Mouse (Mus musculus) forebrain, embryonic 16.5 days (tissue): Measurements from ENCODE around the gene Rab11fip4. TPM values are rescaled to one million over a fixed set of nuclear protein-coding genes. Genes with fewer than 3 reads are reported as not detected.

Experiments
- ATAC-seq: fragments of 200-750 bp; cut with Nextera tagmentation; 2 replicates; pipeline ENCODE4 v1.8.0; 2017; ENCODE audit warnings: mild to moderate bottlenecking, moderate library complexity
- H3K27ac ChIP-seq: fragments of 300-500 bp; sonication (generic); 2 replicates; pipeline ENCODE4 v1.5.1; 2014; ENCODE audit warnings: low read length, control low read depth
- H3K27me3 ChIP-seq: fragments of 300-500 bp; sonication (generic); replicated peaks from 2 replicates; pipeline ENCODE4 v1.6.1; 2014; ENCODE audit warnings: low read length; ENCODE audit not compliant: control insufficient read depth, insufficient read depth
- H3K36me3 ChIP-seq: fragments of 300-500 bp; sonication (generic); 2 replicates; pipeline ENCODE4 v1.6.1; 2014; ENCODE audit not compliant: control insufficient read depth, insufficient read depth
- H3K4me1 ChIP-seq: fragments of 300-500 bp; sonication (generic); replicated peaks from 2 replicates; pipeline ENCODE4 v1.6.1; 2014; ENCODE audit warnings: low read length; ENCODE audit not compliant: control insufficient read depth, insufficient read depth
- H3K4me2 ChIP-seq: fragments of 300-500 bp; sonication (generic); 2 replicates; pipeline ENCODE4 v1.6.1; 2014; ENCODE audit warnings: mild to moderate bottlenecking, low read length, control low read depth
- H3K4me3 ChIP-seq: fragments of 300-500 bp; sonication (generic); replicated peaks from 2 replicates; pipeline ENCODE4 v1.5.1; 2014; ENCODE audit warnings: mild to moderate bottlenecking, low read length, control low read depth
- H3K9ac ChIP-seq: fragments of 300-500 bp; sonication (generic); replicated peaks from 2 replicates; pipeline ENCODE4 v1.6.1; 2014; ENCODE audit warnings: low read depth, low read length, control low read depth
- H3K9me3 ChIP-seq: fragments of 300-500 bp; sonication (generic); 2 replicates; pipeline ENCODE4 v1.6.1; 2016; ENCODE audit warnings: low read length; ENCODE audit not compliant: control insufficient read depth
- WGBS: fragments of 180-500 bp; shearing (Covaris S2); extraction: QIAGEN DNeasy Blood & Tissue Kit; methylation state at CpG from one replicate; pipeline ENCODE4 v1.1.7; 2014; 5-methylcytosine and 5-hydroxymethylcytosine counted together
- polyA plus RNA-seq: library from polyadenylated mRNA; unstranded; fragments of >200 nt; fragmentation: Nextera tagmentation; extraction: Ambion mirVana; gene quantifications from 2 replicates; pipeline ENCODE4 v1.2.1, GENCODE M21; 2015

The Rab11fip4 gene
- polyA plus RNA-seq, 1 experiment from 2014 or later, result 31.6 TPM

GRCm38 (mm10) chr11:79646026-79646425 is 55.0 kb downstream of the Rab11fip4 start:
- H3K27ac ChIP-seq, result peak overlapping the region; percentile 41; the same call in 1 of the 2 replicates
- no peak overlapping the region for H3K9ac ChIP-seq
- H3K4me3 ChIP-seq, result no peak overlapping the region
- peaks cover 28% of the 10 kb centered on the region for H3K4me1 ChIP-seq
- ATAC-seq, result no peak
- no peaks in the 10 kb centered on the region for H3K27me3 ChIP-seq
- 45% methylated on average over 5 of the region's 5 CpGs for WGBS
- no peaks in the 10 kb centered on the region for H3K36me3 ChIP-seq
- H3K4me2 ChIP-seq, result no peak overlapping the region
- no peaks in the 10 kb centered on the region for H3K9me3 ChIP-seq

- H3K4me3 ChIP-seq, result no peak overlapping the region
- peaks cover 28% of the 10 kb centered on the region for H3K4me1 ChIP-seq
- H3K9me3 ChIP-seq, result no peaks in the 10 kb centered on the region
- WGBS, result 3% methylated on average over 12 of the region's 12 CpGs
- no peak overlapping the region for H3K4me2 ChIP-seq
- peak overlapping the region; percentile 41 for H3K27ac ChIP-seq
- peak; percentile 66 for ATAC-seq
- H3K36me3 ChIP-seq, result no peaks in the 10 kb centered on the region
- H3K9ac ChIP-seq, result no peak overlapping the region
- H3K27me3 ChIP-seq, result no peaks in the 10 kb centered on the region
Observed at GRCm38 (mm10) chr11:79646467-79647070, 55.6 kb downstream of the Rab11fip4 start.

- Histone ChIP-seq H3K27ac (peak overlapping the region; percentile 41), H3K4me3 (no peak overlapping the region), H3K27me3 (no peaks in the 10 kb centered on the region), H3K36me3 (no peaks in the 10 kb centered on the region), H3K9me3 (no peaks in the 10 kb centered on the region), H3K4me1 (peaks cover 28% of the 10 kb centered on the region), H3K9ac (0 out of 2 replicates have a peak overlapping the region, but pooled peaks have one; percentile 11), H3K4me2 (no peak overlapping the region)
- 19% methylated on average over 8 of the region's 8 CpGs for whole genome bisulfite sequencing
- peak; percentile 30; the same call in 1 of the 2 replicates for ATAC-seq
Observed at GRCm38 (mm10) chr11:79647071-79647501, 56.1 kb downstream of the Rab11fip4 start.

GRCm38 (mm10) chr11:79650359-79650835 is 59.4 kb downstream of the Rab11fip4 start:
- H3K4me2 ChIP-seq, result no peak overlapping the region
- no peaks in the 10 kb centered on the region for H3K27me3 ChIP-seq
- H3K9ac ChIP-seq, result no peak overlapping the region; the same call in 1 of the 2 replicates
- WGBS, result 23% methylated on average over 5 of the region's 5 CpGs
- H3K36me3 ChIP-seq, result no peaks in the 10 kb centered on the region
- no peaks in the 10 kb centered on the region for H3K9me3 ChIP-seq
- H3K4me1 ChIP-seq, result peaks cover 16% of the 10 kb centered on the region
- H3K27ac ChIP-seq, result no peak overlapping the region
- ATAC-seq, result no peak; the same call in 1 of the 2 replicates
- H3K4me3 ChIP-seq, result no peak overlapping the region

GRCm38 (mm10) chr11:79652257-79652656 is 61.2 kb downstream of the Rab11fip4 start:
- WGBS, result 86% methylated on average over 9 of the region's 9 CpGs
- Histone ChIP-seq H3K9me3 (no peaks in the 10 kb centered on the region), H3K27me3 (no peaks in the 10 kb centered on the region), H3K9ac (no peak overlapping the region), H3K4me1 (peaks cover 3% of the 10 kb centered on the region), H3K4me2 (no peak overlapping the region), H3K36me3 (no peaks in the 10 kb centered on the region), H3K4me3 (no peak overlapping the region), H3K27ac (no peak overlapping the region)
- no peak for ATAC-seq

- Histone ChIP-seq H3K4me1 (peaks cover 3% of the 10 kb centered on the region; the same call in 1 of the 2 replicates), H3K27ac (no peak overlapping the region), H3K4me3 (no peak overlapping the region), H3K4me2 (no peak overlapping the region), H3K36me3 (no peaks in the 10 kb centered on the region), H3K9ac (no peak overlapping the region), H3K27me3 (no peaks in the 10 kb centered on the region), H3K9me3 (no peaks in the 10 kb centered on the region)
- no peak for ATAC-seq
- 86% methylated on average over 20 of the region's 20 CpGs for WGBS
Observed at GRCm38 (mm10) chr11:79652921-79653575, 62.0 kb downstream of the Rab11fip4 start.

- no peak overlapping the region for H3K27ac ChIP-seq
- H3K4me2 ChIP-seq, result no peak overlapping the region
- H3K9ac ChIP-seq, result no peak overlapping the region
- no peaks in the 10 kb centered on the region for H3K9me3 ChIP-seq
- H3K36me3 ChIP-seq, result no peaks in the 10 kb centered on the region
- no peak for ATAC-seq
- 88% methylated on average over 4 of the region's 4 CpGs for WGBS
- H3K27me3 ChIP-seq, result no peaks in the 10 kb centered on the region
- peaks cover 3% of the 10 kb centered on the region; the same call in 1 of the 2 replicates for H3K4me1 ChIP-seq
- H3K4me3 ChIP-seq, result no peak overlapping the region
Observed at GRCm38 (mm10) chr11:79654407-79654831, 63.4 kb downstream of the Rab11fip4 start.

- Histone ChIP-seq H3K9me3 (no peaks in the 10 kb centered on the region), H3K4me2 (no peak overlapping the region), H3K27ac (no peak overlapping the region), H3K27me3 (no peaks in the 10 kb centered on the region), H3K36me3 (no peaks in the 10 kb centered on the region), H3K9ac (no peak overlapping the region), H3K4me1 (peaks cover 2% of the 10 kb centered on the region), H3K4me3 (no peak overlapping the region)
- 89% methylated on average over 7 of the region's 7 CpGs for WGBS
- ATAC-seq, result no peak
Observed at GRCm38 (mm10) chr11:79655592-79655991, 64.6 kb downstream of the Rab11fip4 start.

GRCm38 (mm10) chr11:79656491-79656890 is 65.5 kb downstream of the Rab11fip4 start:
- ATAC-seq, result no peak
- Histone ChIP-seq H3K4me1 (peaks cover 9% of the 10 kb centered on the region), H3K4me2 (no peak overlapping the region), H3K27me3 (no peaks in the 10 kb centered on the region), H3K9me3 (no peaks in the 10 kb centered on the region), H3K27ac (no peak overlapping the region), H3K9ac (no peak overlapping the region), H3K36me3 (no peaks in the 10 kb centered on the region), H3K4me3 (no peak overlapping the region)
- WGBS, result 97% methylated on average over 1 of the region's 1 CpGs
